Mouse (Mus musculus): Measurements from ENCODE around the gene Zfhx3.

DNA sequence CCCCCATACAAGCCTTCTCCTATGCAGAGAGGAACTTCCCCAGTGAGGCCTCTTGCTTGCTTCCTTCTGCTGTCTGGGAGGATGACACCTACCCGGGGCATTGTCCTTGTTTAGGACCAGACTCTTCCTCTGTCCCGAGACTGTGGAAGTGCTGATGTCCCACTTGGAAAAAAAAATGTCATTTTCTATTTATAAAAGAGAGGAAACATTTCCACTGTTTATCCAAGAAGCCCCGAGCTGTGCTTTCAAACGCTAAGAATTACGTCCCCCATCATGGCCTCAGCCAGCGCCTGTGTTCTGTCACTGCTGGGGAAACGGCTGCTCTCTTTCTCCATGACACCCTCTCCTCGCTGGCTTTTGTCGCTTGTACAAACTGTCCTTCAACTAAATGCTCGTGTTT, 951.8 kb downstream of the Zfhx3 start:
- no peak for TF ChIP-seq POLR2A (IDR thresholded peaks at IDR 0.05; ENCODE audit: borderline replicate concordance, low read depth, low read length)
- no peak for TF ChIP-seq CTCF (IDR thresholded peaks at IDR 0.05; ENCODE audit: low read depth, low read length)
